Mouse (Mus musculus): Measurements from ENCODE around the gene Ubald2.
"Not testable (repeated sequence)": the region's sequence is repeated elsewhere in the genome, so short reads cannot be mapped to it uniquely, and the experiment has no call there.

The Ubald2 gene

DNA sequence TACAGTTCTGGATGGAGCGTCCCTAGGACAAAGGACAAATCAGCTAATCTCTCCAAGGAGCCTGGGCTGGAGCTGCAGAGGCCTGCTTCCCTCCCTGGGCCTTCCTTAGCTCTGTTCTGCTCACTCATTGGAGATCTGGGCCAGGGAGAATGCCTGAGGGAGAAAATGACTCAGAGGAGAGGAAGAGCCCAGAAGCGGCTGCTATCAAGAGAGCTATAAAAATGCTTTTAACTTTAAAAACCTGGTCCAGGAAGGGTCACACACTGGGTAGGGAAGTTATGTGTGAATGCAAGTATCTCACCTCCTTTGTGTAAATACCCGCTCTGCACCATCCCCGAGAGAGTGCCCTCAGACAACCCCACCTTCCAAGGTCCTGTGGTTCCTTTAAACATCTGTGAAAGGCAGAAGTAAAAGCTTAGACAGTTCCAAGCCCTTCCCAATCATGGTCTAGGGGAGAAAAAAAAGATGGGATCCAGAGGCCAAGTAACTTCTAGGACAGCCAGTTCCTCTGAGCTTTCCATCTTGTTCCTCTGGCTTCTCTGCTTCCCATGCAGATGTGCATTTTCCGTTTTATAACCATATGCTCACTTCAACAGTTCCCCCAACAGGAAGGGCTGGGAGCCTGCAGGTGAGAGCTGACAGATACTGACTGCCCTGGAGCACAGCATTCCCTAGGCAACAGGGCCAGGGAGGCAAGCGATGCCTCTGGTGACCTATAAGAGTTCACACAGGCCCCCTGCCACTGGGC is 17.5 kb upstream of the Ubald2 start:
- no peak for DNase-seq (ENCODE audit: low spot score)

DNA sequence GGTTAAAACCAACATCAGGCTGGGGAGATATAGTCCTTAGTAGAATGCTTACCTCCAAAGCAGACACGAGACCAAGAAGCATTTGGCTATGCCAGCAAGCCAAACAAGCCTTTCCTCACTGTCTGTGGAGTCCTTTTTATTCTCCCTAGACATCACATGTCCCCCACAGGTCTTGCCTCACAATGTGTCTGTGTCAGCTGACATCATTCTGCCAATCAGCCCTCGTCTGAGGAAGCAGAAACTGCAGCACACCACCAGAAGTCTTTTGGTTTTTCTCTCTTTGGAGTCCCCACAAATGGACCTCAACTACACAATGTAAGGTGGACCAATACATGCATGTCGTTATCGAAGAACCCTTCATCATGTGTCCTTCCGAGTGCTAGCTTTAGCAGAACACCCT is 16.8 kb upstream of the Ubald2 start:
- no peak for DNase-seq (ENCODE audit: low spot score)

DNA sequence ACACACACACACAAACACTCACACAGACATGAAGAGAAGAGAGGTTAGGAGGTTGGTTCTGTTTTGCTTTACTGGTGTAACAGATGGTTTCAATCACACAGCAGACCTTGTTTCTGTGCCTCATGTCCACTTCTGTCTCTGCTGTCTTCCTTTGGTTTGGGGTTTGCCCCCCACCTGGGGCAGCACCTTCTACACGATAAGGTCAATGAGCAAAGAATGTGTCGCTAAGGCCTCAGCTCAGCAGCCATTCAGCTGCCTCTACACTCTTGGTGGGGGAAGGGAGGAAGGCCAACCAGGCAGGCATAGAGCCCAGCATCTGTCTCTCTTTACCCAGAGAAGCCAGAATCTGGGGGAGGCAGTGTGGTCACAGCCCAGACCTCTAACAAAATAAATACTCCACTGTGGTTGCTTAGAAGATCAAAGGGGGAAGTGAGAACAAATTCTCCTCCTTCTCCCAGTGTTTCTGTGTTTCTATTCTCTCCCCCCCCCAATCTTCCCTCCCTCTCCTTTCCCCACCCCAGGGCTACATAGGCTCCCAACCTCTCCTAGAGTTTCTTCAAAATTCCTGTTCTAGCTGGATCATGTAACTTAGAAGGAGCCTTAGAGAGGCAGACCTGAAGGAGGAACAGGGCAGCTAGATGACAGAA is 15.6 kb upstream of the Ubald2 start:
- peak; percentile 49 for DNase-seq (ENCODE audit: low spot score)

DNA sequence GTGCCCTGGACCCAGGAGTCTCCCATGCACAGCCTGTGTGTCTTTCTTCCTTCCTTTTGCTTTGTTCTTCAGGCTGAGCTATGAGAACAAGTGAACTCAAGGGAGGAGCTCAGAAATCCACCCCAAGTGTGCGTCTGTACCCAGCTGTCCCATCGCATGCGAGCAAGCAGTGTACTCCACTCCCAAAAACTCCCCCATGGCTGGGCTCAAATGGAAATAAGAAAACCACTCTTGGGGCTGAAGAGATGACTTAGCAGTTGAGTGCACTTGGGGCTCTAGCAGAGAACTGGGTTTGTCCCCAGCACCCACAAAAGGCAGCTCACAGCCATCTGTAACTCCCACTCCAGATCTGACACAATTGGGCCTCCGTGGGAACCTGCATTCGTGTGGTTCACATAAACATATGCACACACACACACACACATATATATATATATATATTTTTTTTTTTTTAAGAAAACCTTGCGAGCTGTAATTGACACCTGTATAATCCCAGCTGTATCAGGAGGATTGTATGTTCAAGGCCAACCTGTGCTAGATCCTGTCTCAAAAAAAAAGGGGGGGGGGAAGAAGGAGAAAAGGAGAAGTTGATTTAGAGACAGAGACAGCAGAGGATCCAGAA is 14.9 kb upstream of the Ubald2 start:
- DNase-seq (ENCODE audit: low spot score): no peak

DNA sequence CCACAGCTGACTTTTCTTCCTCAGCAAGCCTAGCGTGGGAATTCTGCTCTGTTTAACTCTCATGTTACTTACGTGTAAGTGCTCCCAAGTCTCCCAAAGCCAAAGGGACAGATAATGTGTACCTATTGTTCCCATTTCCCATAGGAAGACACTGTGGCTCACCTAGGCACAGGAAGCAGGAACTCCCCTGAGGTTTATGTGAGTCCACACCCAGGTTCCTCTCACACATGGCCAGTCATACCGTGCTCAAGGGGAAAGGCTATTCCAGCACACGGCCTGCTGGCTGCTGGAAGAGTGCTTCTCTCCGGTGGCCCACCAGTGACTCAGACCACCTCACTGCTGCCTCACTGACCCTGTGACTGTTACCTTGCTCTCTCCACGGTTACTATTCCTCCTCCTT is 12.8 kb upstream of the Ubald2 start:
- no peak for DNase-seq (ENCODE audit: low spot score)

DNA sequence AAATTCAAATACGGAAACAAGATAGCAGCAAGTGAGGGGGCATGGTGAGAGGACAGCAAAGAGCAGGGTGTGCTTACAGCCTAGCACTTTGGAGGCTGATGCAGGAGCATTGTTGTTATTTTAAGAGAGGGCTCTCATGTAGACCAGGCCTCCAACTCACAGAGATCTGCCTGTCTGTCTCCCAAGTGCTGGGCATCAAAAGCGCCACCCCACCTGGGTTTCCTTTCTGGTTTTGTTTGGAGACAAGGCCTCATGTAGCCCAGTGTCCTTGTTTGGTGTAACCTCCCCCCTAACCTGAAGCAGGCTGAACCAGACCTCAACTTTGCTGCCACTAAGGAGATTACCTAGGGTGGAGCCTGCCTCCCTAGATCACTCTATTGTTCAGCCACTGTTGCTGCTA is 11.3 kb upstream of the Ubald2 start:
- DNase-seq (ENCODE audit: low spot score): no peak

DNA sequence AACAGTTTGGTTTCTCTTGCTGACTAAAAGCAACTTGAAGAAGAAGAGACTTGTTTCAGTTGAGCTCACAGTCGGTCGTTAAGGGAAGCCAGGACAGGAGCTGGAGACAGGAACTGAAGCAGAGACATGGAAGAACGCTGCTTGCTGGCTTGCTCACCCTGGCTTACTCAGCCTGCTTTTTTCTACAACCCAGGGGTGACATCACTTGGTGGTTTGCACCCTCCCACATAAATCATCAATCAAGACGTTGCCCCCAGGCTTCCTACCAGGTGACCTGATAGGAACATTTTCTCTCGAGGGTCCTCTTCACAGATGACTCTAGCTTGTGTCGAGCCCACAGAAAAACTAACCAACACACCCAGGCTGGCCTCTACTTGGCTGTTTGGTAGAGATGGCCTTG is 10.7 kb upstream of the Ubald2 start:
- no peak for DNase-seq (ENCODE audit: low spot score)

DNA sequence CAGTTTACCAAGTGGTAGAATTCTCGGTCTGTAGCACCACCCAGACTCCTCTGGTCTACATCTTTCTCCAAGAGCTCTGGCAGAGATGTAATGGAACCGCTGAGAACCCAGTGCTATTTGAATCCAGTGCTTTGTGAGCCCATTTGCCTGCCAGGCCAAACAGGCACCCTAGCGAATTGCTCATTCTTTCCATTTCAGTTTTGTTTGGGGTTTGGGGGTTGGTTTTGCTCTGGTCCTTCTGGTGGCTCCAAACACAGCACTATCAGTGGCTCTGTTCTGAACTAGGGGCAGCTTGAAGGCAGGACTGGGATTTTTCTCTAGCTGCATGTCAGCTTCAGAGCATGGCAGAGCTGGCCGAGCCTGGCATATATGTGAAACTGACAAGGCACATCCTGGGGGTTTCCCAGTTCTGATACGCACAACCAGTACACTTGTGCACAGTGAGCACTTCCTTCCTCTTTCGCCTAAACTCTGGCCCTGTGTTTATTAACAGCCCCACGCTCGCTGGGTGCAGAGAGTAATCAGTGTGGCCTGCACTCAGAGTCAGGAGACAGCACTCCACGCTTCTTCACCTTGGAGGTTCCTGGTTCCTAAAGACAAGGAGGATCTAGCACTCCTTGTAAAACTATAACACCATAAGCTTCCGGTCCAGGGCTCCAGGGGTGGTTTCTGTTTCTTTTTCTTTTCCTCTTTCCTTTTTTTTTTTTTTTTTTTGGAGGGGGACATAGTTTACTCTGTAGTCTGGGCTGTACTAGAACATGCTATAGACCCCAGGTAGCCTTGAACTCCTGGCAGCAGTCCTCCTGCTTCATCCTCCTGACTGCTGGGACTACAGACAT is 9.9 kb upstream of the Ubald2 start:
- no peak for DNase-seq (ENCODE audit: low spot score)

DNA sequence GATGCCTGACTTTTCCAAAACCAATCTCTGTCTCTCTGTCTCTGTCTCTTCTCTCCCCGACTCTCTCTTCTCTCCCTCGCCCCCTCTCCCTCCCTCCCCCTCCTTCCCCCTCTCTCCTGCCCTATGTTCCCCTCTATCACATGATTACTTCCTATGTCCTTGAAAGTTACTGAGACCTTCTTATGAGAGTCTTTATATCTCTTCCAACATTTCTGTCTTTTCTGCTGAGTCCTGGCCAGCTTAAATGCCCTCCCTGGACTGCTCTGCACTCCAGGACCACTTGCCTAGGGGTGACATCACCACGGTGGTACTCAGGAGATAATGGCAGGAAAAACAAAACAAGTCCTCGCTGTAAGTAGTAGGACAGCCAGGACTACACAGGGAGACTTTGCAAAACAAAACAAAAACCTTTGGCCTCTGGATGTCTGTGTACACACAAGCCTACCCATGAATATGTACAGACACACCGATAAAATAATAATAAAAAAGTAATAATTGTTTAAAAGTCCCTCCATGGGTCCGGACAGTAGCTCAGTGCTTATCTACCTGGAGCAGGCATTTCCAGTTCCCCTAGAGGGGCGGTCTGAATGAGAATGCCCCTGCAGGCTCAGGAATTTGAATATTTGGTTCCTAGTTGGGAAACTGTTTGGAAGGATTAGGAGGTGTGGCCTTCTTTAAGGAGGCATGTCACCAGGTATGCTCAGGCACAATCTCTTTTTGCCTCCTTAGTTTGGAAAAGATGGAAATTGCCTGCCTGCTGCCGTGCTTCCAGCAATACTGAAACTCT is 9.1 kb upstream of the Ubald2 start:
- no peak for DNase-seq (ENCODE audit: low spot score)

DNA sequence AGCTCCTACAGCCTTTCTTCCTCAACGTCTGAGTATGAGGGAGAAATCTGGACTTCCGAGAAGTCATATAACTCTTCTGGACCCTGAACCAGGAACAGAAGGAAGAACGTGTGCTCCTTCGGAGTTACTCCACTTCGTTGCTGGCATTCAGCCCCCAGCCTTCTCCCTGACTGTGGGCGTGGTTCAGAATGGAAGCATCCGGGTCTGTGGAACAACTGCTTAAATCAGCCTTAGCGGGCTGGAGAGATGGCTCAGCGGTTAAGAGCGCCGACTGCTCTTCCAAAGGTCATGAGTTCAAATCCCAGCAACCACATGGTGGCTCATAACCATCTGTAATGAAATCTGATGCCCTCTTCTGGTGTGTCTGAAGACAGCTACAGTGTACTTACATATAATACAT is 7.6 kb upstream of the Ubald2 start:
- not testable (repeated sequence) for DNase-seq (ENCODE audit: low spot score)

DNA sequence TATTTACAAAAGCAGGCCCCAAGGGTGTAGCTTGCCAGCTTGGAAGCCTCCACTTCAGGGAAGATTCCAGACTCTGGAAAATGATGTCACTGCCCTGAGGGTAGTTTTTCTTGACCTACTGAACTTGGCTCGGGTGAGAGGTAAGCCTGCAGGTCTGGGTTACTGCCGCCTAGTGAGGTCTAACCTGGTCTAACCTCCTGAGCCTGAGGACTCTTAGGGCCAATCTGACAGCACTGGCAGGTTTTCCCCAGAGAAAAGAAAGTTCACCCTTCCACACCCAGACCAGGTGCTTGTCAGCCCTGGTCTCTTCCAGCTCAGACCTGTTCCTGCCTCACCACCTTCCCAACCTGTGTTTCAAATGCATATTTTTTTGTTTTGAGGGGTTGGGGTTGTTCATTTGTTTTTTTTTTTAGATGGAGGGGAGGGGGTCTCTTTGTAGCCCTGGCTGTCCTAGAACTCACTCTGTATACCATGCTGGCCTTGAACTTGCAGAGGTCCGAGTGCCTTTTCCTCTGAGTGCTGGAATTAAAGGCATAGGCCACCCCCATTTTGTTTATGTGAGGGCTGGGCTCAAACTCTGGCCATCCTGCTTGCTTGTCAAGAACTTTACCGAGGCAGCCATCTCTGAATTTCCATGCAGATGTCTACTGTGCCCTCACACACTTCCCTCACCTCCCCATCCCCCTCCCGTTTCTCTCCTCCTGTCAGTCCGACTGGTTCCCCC is 6.9 kb upstream of the Ubald2 start:
- no peak for DNase-seq (ENCODE audit: low spot score)

DNA sequence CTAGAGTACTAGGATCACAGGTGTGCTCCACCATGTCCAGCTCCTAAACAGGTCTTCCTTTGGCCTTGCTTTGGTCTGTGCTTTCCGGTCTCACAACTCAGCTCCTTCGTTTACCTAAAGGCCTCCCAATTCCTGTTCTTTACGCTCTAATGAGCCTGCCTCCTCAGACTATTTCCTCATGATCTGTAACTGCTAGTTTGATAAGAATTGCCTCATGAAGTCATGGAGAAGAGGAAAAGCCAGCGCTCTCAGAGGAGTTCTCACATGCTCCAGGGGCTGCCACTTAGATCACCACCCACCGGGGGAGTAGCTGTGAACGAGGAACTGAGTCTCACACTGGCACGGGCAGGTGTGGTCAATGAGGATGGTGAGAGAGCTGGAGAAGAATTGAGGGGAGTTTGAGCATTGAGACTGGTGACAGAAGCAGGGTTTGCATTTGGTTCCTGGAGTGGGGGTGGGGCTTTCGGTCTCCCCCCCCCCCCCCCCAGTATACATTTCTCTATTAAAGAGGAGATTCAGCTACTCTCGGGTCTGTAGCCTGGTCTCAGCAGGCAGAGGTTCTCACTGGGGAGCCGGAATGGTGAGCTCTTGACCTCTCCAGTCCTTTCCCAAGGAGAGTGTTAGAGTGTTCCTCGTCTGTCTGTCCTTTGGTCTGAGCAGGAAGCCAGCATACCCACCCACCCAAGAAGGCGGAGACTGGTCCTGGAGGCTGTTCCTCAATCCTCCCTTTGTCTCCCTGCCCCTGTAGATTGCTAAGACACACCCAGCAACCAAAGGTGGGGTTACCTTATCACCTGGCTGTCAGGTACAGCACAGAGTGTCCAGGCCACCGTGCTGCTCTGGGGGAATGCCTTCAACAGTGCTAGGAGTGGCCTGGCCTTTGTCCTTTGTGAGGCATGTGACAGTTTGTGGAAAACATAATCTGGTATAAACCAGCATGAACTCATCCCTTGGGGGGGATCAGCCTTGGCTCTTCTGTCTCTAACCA is 4.7 kb upstream of the Ubald2 start:
- no peak for DNase-seq (ENCODE audit: low spot score)

DNA sequence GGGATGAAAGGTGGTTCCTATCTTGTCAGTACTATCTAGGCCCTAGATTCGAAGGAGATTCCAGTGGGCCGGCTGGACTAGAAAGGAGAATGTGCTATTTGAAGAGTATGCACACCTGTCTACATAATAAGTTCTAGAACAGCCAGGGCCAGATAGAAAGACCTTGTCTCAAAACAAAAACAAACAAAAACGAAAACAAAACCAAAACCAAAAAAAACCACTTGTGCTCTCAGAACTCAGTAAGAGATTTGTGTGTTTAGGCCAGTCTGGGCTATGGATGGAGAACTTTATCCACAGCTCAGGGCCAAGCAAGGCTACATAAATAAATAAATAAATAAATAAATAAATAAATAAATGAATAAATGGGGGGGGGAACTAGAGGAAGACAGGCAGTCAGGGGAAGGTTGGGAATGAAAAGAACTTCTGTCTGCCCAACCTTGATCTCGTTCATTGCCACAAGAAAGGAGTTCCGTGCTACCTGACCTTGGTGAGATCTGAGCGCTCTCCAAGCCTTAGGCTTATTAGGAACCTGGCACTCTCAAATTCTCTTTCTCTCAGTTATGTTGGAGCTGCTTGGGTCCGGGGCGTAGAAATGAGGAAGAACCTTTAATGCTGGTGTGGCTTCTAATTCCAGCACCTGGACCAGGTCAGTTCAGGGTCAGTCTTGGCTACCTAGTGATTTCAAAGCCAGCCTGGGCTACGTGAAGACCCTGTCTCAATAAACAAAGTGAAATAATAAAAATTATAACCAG is 3.9 kb upstream of the Ubald2 start:
- DNase-seq (ENCODE audit: low spot score): no peak

DNA sequence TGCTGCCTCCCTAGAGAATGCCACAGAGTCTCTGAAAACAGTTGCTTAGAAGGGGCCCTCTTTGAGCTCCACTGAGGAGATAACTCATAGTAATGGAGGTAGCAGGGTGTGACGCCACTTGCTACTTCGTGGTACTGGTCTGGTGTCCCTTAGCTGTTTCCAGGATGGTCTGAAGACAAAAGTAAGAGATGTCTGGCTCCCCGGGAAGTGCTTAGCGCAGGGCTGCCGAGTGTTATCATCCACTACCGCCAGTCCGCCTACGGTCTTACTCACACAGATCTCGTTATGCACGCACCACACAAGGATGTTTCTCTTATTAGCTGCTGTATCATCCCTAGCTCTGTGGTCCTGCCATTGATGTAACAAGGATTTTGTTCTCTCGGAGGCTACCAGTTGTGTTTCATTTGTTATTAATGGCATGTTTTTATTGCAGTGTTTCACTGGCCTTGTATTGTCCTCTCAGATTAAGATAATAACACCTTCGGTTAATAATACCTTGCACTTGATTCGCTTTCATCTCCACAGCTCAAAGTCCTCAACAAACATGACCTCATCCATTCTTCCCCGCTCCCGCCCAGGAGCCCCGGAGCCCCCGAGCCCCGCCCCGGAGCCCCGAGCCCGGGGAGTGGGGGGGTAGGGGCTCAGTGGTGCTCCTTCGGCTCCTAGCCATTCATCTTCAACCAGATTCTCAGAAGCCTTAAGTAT is 3.0 kb upstream of the Ubald2 start:
- no peak for DNase-seq (ENCODE audit: low spot score)

DNA sequence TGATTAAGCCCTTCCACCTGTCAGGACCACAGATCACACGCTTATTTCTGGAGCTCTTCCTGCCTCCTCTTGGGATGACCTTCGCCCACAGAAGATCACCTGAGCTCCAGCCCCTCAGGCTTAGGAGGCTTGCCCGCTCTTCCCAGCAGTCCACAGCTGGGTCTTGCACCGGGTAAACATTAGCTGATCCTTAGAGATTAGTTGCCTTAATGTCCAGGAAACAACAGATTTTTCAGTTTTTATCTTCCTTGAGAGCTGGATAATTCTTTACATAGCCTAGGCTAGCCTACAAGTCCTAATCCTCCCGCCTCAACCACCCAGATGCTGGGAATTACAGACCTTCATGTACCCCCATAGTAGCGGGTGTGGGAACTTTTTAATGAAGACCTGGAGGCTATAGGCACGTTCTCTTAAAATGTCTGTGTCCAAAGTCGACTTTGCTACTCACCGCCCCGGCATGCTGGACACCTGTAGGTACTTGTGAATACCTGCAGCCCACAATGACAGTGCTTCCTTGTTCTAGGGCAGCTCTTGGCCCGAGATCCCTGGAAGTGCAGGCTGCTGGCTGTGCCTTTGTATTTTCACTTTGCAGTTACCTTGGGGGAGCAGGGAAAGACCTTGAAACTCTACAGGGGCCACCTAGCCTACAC is 2.3 kb upstream of the Ubald2 start:
- no peak for DNase-seq (ENCODE audit: low spot score)

DNA sequence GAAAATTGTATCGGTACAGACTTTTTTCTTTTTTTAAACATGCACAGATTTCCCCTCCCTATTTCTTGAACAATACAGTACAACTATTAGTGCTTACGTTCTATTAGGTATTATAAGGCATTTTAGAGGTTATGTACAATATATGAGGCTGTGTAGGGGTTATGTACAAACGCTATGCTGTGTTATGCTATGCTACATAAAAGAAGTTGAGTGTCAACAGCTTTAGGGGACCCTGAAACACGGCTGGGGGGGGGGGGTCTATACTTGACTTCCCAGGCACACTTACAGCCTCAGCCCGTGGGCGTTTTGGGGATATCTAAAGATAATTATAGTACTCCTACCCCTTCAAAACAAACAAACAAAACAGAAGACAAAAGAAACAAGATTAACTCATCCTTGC is 1.8 kb upstream of the Ubald2 start:
- DNase-seq (ENCODE audit: low spot score): no peak

DNA sequence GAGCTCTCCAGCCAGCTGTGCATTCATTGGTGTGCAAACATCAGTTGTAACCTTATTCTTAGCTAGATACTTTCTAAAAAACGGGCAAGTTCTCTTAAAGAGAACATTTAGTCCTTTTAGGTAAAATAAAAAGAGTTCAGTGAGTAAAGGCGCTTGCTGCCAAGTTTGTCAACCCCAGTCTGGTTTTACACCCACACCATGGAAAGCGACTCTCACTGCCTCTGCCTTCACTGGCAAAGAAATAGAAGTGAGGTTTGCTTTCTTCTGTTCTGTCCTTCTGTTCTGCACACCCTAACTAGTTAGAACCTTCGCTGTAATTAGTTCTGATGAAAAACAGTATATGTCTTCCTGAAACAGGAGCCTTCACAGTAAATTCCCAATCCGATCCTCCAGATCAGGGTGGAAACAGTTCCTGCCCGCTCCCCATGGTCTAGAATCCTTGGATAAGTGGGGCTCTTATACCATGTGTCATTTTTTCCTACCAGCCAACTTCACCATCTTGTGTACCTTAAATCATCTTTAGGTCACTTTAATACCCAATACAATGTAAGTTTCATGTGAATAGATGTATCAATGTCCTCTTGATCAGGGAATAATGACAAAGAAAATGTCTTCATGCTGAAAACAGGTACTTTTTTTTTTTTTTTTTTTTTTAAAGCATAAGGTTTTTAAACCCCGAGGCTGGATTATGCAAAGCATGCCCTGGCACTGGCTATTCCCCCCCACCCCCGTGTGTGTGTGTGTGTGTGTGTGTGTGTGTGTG is 1.1 kb upstream of the Ubald2 start:
- DNase-seq (ENCODE audit: low spot score): no peak
